Mouse (Mus musculus): ENCODE data around the gene Gm8011.
"Not testable (repeated sequence)": the region's sequence is repeated elsewhere in the genome, so short reads cannot be mapped to it uniquely, and the experiment has no call there.

The Gm8011 gene

GRCm38 (mm10) chr14:42463581-42463980, at the start of gene Gm8011:
TSS of gene Gm8011 (plus strand) at chr14:42463881.
- not testable (repeated sequence) for DNase-seq (ENCODE audit: low read depth, low spot score)

GRCm38 (mm10) chr14:42439573-42439972, 24.1 kb upstream of the Gm8011 start, which contains the start of gene Gm8005:
TSS of gene Gm8005 (minus strand) at chr14:42439673.
- not testable (repeated sequence) for DNase-seq (ENCODE audit: low read depth, low spot score)

- not testable (repeated sequence) for DNase-seq (ENCODE audit: low read depth, low spot score)
These were observed 38.6 kb downstream of the Gm8011 start, which contains the start of gene Gm8020 for GRCm38 (mm10) chr14:42502249-42502648. TSS of gene Gm8020 (minus strand) at chr14:42502349.
